Mouse (Mus musculus): ENCODE results near the gene Rrp36. TPM values are rescaled to one million over a fixed set of nuclear protein-coding genes. Genes with fewer than 3 reads are reported as not detected.

Rrp36 gene
- polyA plus RNA-seq, 1 experiment from 2014 or later, result 17.4 TPM

DNA sequence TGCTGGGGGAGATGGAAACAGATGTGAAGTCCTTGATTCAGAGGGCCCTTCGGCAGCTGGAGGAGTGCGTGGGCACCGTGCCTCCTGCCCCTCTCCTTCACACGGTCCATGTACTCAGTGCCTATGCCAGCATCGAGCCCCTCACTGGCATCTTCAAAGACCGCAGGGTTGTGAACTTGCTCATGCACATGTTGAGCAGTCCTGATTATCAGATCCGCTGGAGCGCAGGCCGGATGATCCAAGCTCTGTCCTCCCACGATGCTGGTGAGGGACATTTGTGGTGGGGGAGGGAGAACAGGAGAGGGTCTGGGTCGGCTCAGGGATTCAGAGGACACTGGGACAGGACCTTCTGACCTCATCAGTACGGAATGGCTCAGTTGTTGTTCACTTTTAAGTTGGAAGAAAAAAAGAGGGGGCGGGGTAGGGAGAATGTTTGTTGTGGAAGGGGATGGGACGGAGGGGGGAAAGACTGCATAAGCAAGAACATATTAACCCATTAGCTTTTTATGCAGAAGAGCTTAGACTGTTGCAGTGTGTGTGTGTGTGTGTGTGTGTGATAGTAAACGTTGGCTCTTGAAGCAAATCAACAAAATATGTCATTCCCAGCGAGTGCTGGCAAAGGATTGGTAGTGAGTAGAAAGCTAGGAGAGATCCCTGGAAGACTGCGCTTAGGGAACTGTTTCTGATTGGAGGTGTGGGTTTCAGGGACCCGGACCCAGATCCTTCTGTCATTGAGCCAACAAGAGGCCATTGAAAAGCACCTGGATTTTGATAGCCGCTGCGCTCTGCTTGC is 22.2 kb downstream of the Rrp36 start:
- 65% methylated on average over 20 of the region's 20 CpGs for WGBS (ENCODE audit: insufficient replicate concordance)
- H3K27ac ChIP-seq (ENCODE audit: low read length), result no peak overlapping the region

DNA sequence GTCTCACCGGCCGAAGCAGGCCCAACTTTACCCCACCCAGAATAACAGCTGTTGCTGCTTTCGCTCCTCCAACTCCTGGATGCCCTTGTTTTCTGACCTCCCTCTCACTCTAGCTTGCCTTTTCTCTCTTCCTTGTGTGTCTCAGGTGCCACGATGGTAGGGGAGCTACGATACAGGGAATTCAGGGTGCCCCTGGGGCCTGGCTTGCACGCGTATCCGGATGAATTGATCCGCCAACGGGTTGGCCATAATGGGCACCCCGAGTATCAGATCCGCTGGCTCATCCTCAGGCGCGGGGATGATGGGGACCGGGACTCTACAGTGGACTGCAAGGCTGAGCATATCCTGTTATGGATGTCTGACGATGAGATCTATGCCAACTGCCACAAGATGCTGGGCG is 22.9 kb downstream of the Rrp36 start:
- H3K9ac ChIP-seq (ENCODE audit: low read depth, low read length), result peak overlapping the region; percentile 77
- H3K27me3 ChIP-seq (ENCODE audit: control insufficient read depth, insufficient read depth, low read depth, low read length), result no peaks in the 10 kb centered on the region
- peaks cover 34% of the 10 kb centered on the region for H3K4me1 ChIP-seq (ENCODE audit: control insufficient read depth, low read depth, low read length)
- H3K4me3 ChIP-seq (ENCODE audit: low read depth, low read length), result peak overlapping the region; percentile 71
- no peaks in the 10 kb centered on the region for H3K9me3 ChIP-seq (replicated peaks; ENCODE audit: control insufficient read depth, low read length)
- H3K4me2 ChIP-seq (ENCODE audit: low read depth, low read length), result peak overlapping the region; percentile 87
- H3K36me3 ChIP-seq (ENCODE audit: control insufficient read depth, insufficient read depth), result peaks cover 9% of the 10 kb centered on the region
- H3K27ac ChIP-seq (ENCODE audit: low read length), result peak overlapping the region; percentile 75; the same call in 1 of the 2 replicates
- ATAC-seq (ENCODE audit: low read depth), result no peak
- WGBS (ENCODE audit: insufficient replicate concordance), result 70% methylated on average over 17 of the region's 17 CpGs

More for the DNA sequence above, 22.2 kb downstream of the Rrp36 start:
- no peak for ATAC-seq (ENCODE audit: low read depth)
- Histone ChIP-seq H3K9ac (ENCODE audit: low read depth, low read length) (peak overlapping the region; percentile 77; the same call in 1 of the 2 replicates), H3K4me2 (ENCODE audit: low read depth, low read length) (peak overlapping the region; percentile 87; the same call in 1 of the 2 replicates), H3K36me3 (ENCODE audit: control insufficient read depth, insufficient read depth) (peaks cover 9% of the 10 kb centered on the region), H3K4me3 (ENCODE audit: low read depth, low read length) (peak overlapping the region; percentile 71), H3K27me3 (ENCODE audit: control insufficient read depth, insufficient read depth, low read depth, low read length) (no peaks in the 10 kb centered on the region), H3K9me3 (replicated peaks; ENCODE audit: control insufficient read depth, low read length) (no peaks in the 10 kb centered on the region), H3K4me1 (ENCODE audit: control insufficient read depth, low read depth, low read length) (peaks cover 28% of the 10 kb centered on the region)

DNA sequence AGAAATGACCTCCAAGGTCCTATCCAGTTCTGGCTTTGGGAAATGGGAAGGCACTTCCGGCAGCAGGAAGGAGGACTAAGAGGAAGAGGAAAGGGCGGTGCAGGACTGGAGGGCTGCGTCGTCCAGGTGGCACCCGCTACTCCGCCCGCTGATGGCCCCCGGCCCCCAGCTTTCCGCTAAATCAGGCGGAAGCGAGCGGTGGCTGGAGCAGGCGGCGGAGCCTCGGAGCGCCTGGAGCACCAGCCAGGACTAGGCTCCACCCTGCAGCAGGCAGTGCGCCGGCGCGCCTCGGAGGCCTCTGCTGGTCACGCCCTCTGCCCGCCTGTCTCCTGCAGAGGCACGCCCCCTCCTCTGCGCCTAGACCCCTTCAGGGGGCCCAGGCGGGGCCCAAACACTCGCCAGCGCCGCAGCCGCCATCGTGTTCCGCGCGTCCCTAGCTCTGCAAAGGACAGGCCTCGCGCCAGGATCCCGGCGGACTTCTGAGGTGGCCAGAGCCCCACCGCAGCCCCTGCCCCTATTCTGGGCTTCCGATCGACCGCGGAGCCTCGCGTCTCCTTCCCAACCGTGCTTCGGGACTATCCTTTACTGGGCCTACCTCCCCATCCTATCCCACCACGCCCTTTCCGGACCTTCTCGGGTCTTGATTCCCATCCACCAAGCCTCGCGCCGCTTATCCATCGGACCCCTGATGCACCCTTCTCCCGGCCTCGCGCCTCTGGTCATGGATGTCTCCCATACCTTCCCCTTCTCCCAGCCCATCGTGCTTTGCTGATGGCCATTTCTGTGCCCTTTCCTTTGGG is 23.7 kb downstream of the Rrp36 start, which contains the start of gene Cul7:
Gene Cul7, plus strand, starts transcription at position 106 of the 800 bp plus-strand sequence.
- under 1% methylated on average over 51 of the region's 58 CpGs for WGBS (ENCODE audit: insufficient replicate concordance)
- H3K4me2 ChIP-seq (ENCODE audit: low read depth, low read length), result peak within 1 kb of the TSS; percentile 87
- H3K9me3 ChIP-seq (replicated peaks; ENCODE audit: control insufficient read depth, low read length), result no peaks in the 10 kb centered on the region
- peak within 1 kb of the TSS; percentile 75 for H3K27ac ChIP-seq (ENCODE audit: low read length)
- peak; percentile 83 for ATAC-seq (ENCODE audit: low read depth)
- H3K4me1 ChIP-seq (ENCODE audit: control insufficient read depth, low read depth, low read length), result peaks cover 32% of the 10 kb centered on the region
- H3K27me3 ChIP-seq (ENCODE audit: control insufficient read depth, insufficient read depth, low read depth, low read length), result no peaks in the 10 kb centered on the region
- peaks cover 8% of the 10 kb centered on the region for H3K36me3 ChIP-seq (ENCODE audit: control insufficient read depth, insufficient read depth)
- H3K4me3 ChIP-seq (ENCODE audit: low read depth, low read length), result peak within 1 kb of the TSS; percentile 71
- peak within 1 kb of the TSS; percentile 77 for H3K9ac ChIP-seq (ENCODE audit: low read depth, low read length)

DNA sequence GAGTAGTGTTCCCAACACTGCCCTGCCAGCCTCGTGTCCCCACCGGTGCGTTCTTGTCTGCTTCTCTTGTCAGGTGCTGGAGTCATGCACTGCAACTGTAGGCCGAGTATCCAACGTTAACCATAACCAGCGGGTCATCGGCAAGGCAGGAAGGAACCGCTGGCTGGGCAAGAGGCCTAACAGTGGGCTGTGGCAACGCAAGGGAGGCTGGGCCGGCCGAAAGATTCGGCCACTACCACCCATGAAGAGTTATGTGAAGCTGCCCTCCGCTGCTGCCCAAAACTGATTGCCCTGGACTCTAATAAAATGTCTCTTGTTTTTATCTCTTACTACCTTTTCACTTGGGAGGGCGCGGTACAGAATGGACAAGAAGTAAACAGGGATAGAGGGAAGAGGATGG is 24.3 kb downstream of the Rrp36 start:
- H3K4me3 ChIP-seq (ENCODE audit: low read depth, low read length), result peak overlapping the region; percentile 71
- peak overlapping the region; percentile 75 for H3K27ac ChIP-seq (ENCODE audit: low read length)
- H3K4me2 ChIP-seq (ENCODE audit: low read depth, low read length), result peak overlapping the region; percentile 87
- H3K4me1 ChIP-seq (ENCODE audit: control insufficient read depth, low read depth, low read length), result peaks cover 38% of the 10 kb centered on the region
- H3K27me3 ChIP-seq (ENCODE audit: control insufficient read depth, insufficient read depth, low read depth, low read length), result no peaks in the 10 kb centered on the region
- no peaks in the 10 kb centered on the region for H3K9me3 ChIP-seq (replicated peaks; ENCODE audit: control insufficient read depth, low read length)
- H3K36me3 ChIP-seq (ENCODE audit: control insufficient read depth, insufficient read depth), result peaks cover 7% of the 10 kb centered on the region
- WGBS (ENCODE audit: insufficient replicate concordance), result 22% methylated on average over 15 of the region's 15 CpGs
- no peak for ATAC-seq (ENCODE audit: low read depth)
- peak overlapping the region; percentile 77 for H3K9ac ChIP-seq (ENCODE audit: low read depth, low read length)

DNA sequence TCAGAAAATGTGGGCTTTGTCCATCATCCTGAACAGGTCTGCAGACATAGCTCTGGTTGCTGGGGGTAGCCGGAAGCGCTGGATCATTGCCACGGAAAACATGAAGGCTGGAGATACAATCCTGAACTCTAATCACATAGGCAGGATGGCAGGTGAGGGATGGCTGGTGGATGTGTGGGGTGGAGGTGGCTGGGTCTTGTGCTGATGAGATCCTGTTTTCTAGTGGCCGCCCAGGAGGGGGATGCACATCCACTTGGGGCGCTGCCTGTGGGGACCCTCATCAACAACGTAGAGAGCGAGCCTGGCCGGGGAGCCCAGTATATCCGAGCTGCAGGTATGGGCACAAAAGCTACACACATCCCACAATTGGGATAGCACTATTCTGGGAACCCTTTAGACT is 25.7 kb downstream of the Rrp36 start:
- Histone ChIP-seq H3K4me3 (ENCODE audit: low read depth, low read length) (no peak overlapping the region), H3K9ac (ENCODE audit: low read depth, low read length) (no peak overlapping the region), H3K9me3 (replicated peaks; ENCODE audit: control insufficient read depth, low read length) (no peaks in the 10 kb centered on the region), H3K36me3 (ENCODE audit: control insufficient read depth, insufficient read depth) (peaks cover 2% of the 10 kb centered on the region; the same call in 1 of the 2 replicates), H3K4me1 (ENCODE audit: control insufficient read depth, low read depth, low read length) (peaks cover 45% of the 10 kb centered on the region), H3K27me3 (ENCODE audit: control insufficient read depth, insufficient read depth, low read depth, low read length) (no peaks in the 10 kb centered on the region), H3K4me2 (ENCODE audit: low read depth, low read length) (no peak overlapping the region), H3K27ac (ENCODE audit: low read length) (no peak overlapping the region)
- 81% methylated on average over 9 of the region's 9 CpGs for WGBS (ENCODE audit: insufficient replicate concordance)
- no peak for ATAC-seq (ENCODE audit: low read depth)

DNA sequence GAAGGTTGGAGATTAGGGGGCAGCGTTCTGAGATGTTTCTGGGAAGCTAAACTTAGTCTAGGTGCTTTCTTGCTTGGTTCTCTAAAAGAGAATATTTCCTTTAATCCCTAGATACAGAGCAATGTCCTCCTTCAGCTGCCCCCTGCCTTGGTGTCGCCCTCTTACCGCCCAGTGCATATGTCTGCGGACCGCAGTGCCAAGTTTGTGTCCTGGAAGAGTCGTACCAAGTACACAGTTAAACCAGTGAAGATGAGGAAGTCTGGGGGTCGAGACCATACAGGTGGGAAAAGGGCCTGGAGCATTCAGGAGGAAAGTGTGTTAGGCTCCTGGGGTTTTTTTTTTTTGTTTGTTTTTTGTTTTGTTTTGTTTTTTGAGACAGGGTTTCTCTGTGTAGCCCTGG is 26.9 kb downstream of the Rrp36 start:
- peaks cover 45% of the 10 kb centered on the region for H3K4me1 ChIP-seq (ENCODE audit: control insufficient read depth, low read depth, low read length)
- H3K4me3 ChIP-seq (ENCODE audit: low read depth, low read length), result no peak overlapping the region; the same call in 1 of the 2 replicates
- peak overlapping the region; percentile 96 for H3K4me2 ChIP-seq (ENCODE audit: low read depth, low read length)
- no peak overlapping the region for H3K9ac ChIP-seq (ENCODE audit: low read depth, low read length)
- no peak for ATAC-seq (ENCODE audit: low read depth)
- no peak overlapping the region for H3K27ac ChIP-seq (ENCODE audit: low read length)
- no peaks in the 10 kb centered on the region for H3K36me3 ChIP-seq (ENCODE audit: control insufficient read depth, insufficient read depth)
- 78% methylated on average over 7 of the region's 7 CpGs for WGBS (ENCODE audit: insufficient replicate concordance)
- H3K27me3 ChIP-seq (ENCODE audit: control insufficient read depth, insufficient read depth, low read depth, low read length), result no peaks in the 10 kb centered on the region
- H3K9me3 ChIP-seq (replicated peaks; ENCODE audit: control insufficient read depth, low read length), result no peaks in the 10 kb centered on the region

DNA sequence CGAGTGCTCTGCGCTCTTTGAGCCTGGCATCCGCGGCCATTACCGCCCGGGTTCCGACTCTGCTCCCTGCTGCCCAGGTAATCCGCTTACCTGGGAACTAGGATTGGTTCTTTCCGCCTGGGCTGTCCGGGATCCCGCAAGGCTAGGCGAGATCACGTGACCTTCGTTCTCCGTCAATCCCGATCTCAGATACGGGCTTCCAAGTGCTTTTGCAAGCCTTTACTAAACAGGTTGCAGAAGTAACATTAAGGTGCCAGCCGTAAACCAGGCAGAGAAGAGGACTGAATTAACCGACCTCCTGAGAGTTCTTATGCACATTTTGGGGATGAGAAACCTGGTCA is 27.9 kb downstream of the Rrp36 start:
- Histone ChIP-seq H3K27ac (ENCODE audit: low read length) (peak overlapping the region; percentile 80), H3K27me3 (ENCODE audit: control insufficient read depth, insufficient read depth, low read depth, low read length) (no peaks in the 10 kb centered on the region), H3K36me3 (ENCODE audit: control insufficient read depth, insufficient read depth) (no peaks in the 10 kb centered on the region), H3K4me2 (ENCODE audit: low read depth, low read length) (peak overlapping the region; percentile 96), H3K9ac (ENCODE audit: low read depth, low read length) (peak overlapping the region; percentile 85), H3K4me3 (ENCODE audit: low read depth, low read length) (peak overlapping the region; percentile 94), H3K9me3 (replicated peaks; ENCODE audit: control insufficient read depth, low read length) (no peaks in the 10 kb centered on the region), H3K4me1 (ENCODE audit: control insufficient read depth, low read depth, low read length) (peaks cover 37% of the 10 kb centered on the region)
- ATAC-seq (ENCODE audit: low read depth), result peak; percentile 33
- under 1% methylated on average over 19 of the region's 19 CpGs for WGBS (ENCODE audit: insufficient replicate concordance)

DNA sequence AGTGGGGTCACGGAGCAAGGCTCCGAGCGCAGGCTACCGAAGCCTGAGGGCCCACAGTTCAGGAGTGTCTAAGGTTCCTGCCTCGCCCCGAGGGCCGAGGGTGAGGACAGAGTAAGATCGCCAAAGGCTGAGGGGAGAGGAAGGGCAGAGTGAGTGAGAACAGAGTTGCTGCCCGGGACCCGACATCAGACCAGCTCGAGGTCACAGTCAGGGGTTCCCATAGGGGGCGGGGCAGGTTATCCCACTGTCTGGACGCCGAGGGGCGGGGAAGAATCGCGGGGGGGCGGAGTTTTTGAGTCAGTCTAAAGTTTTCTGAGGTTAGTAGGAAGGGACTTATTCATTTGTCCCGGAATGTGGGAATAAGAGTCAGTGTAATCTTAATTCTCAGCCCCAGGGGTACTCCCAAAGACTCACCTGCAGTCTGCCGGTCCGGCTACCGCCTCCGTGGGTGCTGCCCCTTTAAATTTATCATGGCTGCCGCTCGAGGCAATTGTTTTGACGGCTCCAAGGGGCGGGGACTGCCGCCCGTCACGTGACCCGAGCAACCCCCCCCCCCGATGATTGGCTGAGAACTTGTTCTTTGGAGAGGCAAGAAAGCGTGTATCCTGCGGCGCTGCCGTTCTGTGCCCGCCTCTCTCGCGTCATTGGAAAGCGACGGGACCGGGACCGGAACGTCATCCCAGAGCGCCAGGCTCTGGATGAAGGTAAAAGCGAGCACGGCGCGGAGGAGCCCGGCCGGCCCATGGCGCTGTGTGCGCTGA is 28.4 kb downstream of the Rrp36 start, which contains the start of the genes Klc4 and Mrpl2:
Gene Klc4, minus strand, starts transcription at position 462 of the 761 bp plus-strand sequence.
Gene Mrpl2, plus strand, starts transcription at position 669 of the 761 bp plus-strand sequence.
- Histone ChIP-seq H3K4me3 (ENCODE audit: low read depth, low read length) (peak within 1 kb of the TSS; percentile 94), H3K27ac (ENCODE audit: low read length) (peak within 1 kb of the TSS; percentile 80), H3K9ac (ENCODE audit: low read depth, low read length) (peak within 1 kb of the TSS; percentile 85), H3K36me3 (ENCODE audit: control insufficient read depth, insufficient read depth) (no peaks in the 10 kb centered on the region), H3K4me2 (ENCODE audit: low read depth, low read length) (peak within 1 kb of the TSS; percentile 96), H3K4me1 (ENCODE audit: control insufficient read depth, low read depth, low read length) (peaks cover 32% of the 10 kb centered on the region), H3K27me3 (ENCODE audit: control insufficient read depth, insufficient read depth, low read depth, low read length) (no peaks in the 10 kb centered on the region), H3K9me3 (replicated peaks; ENCODE audit: control insufficient read depth, low read length) (no peaks in the 10 kb centered on the region)
- under 1% methylated on average over 51 of the region's 53 CpGs for WGBS (ENCODE audit: insufficient replicate concordance)
- ATAC-seq (ENCODE audit: low read depth), result peak; percentile 79

Measured in liver, embryonic 16.5 days (tissue).